Mouse (Mus musculus) erythroid progenitor cell, adult 5-6 weeks (primary cell): Measurements from ENCODE around the gene Cars2. TPM values are rescaled to one million over a fixed set of nuclear protein-coding genes. Genes with fewer than 3 reads are reported as not detected.
"Not testable (repeated sequence)": the region's sequence is repeated elsewhere in the genome, so short reads cannot be mapped to it uniquely, and the experiment has no call there.

Source experiments
- ATAC-seq: replicated peaks from 2 replicates; pipeline ENCODE4 v1.8.0; 2016; ENCODE audit warnings: moderate number of reproducible peaks, mild to moderate bottlenecking, moderate TSS enrichment, inconsistent platforms; ENCODE audit not compliant: poor library complexity, low FRiP score, severe bottlenecking
- total RNA-seq, 2 experiments: library from RNA; stranded (forward) in 1 of 2; stranded (reverse) in 1 of 2; fragments of 150-400 nt in 1 of 2; fragments of 186-747, 209-891 nt in 1 of 2; gene quantifications; 2 replicates each; pipeline versions ENCODE4 v1.2.3 to v1.2.4; 2015 to 2017; ENCODE audit warnings: low replicate concordance in 2 of 2

The Cars2 gene
- total RNA-seq, 2 experiments from 2014 or later: 18.5 to 44.4 TPM

DNA sequence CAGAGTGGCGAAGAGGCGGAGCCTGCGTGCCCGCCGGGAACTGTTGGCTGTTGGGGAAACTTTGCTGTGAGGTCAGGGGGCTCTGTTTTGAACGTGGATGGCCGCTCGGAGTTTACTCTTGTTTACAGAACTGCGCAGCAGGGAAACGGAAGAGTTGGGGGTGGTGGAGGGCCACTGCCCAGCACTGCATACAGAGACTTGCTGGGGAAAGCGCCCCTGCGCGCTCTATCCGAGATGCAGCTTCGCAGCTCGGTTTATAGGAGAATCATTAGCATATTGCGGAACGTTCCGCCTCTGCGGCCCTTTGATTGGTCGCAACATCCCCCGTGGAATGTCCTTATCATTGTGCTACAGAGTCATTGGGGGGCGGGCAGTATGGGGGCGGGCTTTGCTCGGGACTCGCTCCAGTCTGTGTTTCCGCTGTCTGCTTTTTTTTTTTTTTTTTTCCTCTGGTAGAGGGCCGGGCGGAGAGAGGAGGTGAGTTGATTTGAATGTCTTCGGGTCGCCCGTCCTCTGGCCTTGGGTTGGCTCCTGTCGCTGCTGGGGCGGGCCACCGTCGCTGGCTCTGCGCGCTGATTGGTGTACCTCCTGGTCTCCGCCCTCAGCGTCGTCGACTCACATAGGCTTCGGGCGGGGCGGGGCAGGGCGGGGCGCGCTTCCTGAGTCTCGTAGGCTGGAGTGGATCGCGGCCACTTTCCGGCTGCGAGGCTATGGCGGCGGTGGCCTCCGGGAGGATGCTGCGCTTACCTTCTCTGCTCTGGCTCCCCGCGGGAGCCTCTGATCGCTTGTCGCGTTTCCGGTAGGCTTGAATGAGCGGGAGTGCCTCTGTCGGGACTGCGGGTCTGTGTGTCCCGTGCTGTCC lies 7.4 kb upstream of the Cars2 start:
- peak; percentile 74 for ATAC-seq

DNA sequence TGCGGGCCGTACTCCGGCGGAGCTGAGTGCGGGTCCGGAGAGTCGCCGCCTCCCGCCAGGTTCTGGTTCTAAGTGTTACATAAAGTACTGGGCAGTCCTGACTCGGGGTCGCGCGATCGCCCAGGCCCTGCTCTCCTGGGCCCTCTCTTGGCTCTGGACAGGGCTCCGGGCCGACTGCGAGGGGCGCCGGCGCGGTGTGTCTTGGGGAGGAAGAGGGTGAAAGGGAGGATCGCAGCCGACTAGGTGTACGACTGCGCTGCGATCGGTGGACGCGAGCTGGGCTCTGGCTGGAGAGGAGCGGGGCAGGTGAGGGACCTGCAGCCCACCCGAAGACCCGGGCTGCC lies 6.8 kb upstream of the Cars2 start:
- ATAC-seq: no peak

DNA sequence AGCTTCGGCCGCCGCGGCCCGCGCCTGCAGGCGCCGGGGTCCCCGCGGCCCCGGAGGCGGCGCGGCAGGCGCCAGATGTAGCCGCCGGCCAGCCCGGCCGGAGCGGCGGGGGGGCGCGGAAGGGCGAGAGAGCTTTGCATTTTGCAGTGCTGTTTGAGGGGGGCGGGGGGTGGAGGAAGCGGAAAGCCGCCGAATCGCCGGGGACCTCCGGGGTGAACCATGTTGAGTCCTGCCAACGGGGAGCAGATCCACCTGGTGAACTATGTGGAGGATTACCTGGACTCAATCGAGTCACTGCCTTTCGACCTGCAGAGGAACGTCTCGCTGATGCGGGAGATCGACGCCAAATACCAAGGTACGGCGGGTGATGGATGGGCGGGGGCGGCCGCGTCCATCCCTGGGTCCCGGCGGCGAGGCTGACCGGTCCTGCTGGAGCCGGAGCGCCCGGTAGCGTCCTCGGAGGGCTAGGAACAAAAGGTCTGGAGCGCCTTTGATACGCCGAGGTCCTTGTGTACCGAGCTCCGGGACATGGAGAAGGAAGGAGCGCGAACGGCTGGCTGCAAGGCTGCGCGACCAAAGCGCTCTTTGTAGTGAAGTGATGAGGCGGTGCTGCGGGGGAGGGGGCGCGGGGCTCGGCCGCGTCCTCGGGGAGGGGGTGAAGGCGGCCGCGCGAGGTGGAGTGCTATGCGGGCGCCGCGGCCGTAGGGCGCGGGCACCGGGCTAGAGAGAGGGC lies 6.3 kb upstream of the Cars2 start:
- ATAC-seq: no peak

DNA sequence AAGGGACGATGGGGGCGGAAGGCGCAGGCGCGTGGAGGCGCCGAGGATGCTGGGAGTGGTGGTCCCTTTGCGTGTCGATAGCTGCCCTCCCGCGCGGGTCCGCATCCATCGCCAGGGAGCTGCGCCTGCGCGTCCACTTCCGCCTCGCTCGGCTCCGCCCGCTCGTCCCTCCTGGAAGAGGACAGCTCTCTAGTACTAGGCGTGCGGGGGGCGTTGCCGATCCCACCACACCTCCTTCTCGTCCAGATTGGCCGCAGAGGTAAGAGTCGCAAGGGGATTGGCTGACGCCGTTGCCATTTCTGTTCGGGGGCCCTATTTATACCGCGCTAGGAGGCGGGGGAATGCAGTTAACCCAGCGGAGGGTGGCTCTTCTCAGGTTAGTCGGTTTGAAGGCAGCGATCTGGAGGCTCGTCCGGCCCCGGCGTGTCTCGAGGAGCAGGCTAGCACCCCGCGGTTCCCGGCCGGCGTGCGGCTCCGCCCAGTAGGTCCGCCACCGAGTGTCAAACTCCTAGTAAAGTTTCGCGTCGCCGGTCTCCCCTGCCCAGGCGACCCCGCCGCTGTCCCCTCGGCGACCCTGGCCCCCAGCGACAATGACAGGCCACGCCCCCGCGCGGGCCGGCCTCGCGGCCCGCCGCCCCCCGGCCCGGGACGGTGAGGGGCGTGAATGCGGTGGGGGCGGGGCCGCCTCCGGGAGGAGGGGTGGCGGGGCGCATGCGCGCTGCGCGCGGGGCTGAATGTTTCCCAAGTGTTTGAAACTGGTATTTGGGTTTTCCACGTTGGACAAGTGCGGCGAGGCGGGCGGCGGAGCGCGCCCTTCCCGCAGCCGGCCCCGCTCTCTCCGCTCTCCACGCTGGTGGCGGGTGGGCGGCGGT lies 5.4 kb upstream of the Cars2 start:
- ATAC-seq: peak; percentile 70

DNA sequence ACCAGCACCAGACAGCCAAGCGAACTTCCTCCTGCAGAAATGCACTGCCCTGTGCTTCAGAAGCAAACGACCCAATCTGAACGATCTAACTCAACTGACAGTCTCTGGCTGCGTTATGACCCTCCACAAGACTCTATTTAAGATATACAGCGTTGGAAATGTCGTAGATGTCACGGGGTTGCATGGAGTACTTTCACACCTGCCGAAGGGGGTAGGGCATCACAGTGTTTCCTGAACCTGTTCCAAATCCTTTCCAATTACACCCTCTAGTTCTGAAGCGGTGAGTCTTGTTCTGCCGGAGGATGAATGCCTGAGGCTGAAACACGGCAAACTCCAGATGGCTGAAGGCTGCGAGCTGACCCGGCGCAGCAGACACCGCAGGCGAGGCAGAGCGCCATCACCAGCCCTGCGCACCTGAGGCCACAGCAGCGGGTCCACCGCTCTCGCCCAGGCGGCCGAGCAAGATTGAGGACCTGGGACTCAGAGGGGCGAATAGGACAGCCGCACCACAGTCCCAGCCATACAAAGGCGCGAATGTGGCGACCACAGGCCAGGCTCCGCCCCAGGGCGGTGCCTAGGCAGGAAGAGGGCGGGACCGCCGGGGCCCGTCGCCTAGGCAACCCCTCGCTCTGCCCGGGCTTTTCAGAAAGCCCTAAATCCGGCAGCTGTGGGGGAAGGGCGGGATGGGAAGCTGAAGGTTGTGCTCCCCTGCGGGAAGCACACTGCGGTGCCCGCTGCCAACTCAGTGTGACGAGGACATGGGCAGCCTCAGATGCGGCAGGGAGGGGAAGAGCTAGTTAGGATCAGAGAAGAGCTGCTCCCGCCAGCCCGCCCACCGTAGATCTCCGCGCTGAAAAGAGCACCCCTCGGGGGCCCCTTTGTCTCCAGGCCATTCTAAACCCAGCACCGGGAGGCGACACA lies 4.5 kb upstream of the Cars2 start, which contains the start of gene Ing1:
TSS of gene Ing1 (plus strand) at position 773 of the 921 bp plus-strand sequence.
- peak; percentile 60 for ATAC-seq

DNA sequence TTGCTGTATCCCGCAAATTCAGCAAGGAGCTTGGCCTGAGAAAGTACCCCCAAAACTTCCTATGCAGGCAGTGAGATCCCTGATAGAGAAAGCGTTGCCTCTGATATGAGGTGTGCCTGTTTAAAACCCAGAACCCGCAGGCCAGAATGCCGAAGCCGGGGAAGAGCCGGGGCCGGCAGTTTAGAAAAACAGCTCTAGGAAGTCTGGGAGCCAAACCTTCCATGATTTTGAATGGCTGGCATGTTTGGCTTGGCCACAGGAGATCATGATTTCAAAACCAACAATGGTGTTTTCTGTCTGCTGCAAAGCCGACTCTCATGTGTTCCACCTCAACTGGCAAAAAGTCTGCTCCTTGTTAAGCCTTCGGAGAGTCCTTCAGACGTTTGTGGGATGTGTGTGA lies 1.8 kb upstream of the Cars2 start:
- no peak for ATAC-seq

DNA sequence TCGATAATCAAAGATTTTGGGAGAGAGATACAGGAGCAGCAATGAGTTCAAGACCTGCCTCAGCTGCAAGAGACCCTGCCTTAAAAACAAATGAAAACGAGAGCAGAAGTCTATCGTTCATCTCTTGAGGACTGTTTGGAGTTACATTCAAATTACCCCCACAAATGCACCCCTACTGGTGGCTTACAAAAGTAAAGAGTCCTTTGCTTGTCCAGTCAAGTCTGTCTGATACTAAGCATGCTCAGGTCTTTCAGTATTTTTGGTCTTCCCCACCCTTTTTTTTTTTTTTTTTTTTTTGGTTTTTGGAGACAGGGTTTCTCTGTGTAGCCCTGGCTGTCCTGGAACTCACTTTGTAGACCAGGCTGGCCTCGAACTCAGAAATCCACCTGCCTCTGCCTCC lies 914 bp upstream of the Cars2 start:
- ATAC-seq: not testable (repeated sequence)

DNA sequence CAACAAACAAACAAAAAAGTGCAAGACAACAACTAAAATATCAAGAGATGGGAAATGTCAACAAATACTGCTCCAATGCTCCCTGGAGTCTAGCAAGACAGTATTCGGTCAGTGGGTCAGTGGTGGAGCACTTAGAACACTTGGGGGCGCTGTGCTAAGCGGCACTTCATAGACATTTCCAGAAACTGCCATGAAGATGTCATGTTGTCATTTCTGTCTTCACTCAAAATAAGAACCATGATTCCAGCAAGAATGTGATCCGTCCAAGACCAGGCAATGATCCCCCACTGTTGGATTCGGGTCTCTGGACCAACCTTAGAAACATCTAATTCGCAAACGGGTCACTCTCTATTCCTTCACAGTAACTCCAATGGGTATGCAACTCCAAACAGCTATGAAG lies 877 bp downstream of the Cars2 start:
- peak; percentile 63 for ATAC-seq

DNA sequence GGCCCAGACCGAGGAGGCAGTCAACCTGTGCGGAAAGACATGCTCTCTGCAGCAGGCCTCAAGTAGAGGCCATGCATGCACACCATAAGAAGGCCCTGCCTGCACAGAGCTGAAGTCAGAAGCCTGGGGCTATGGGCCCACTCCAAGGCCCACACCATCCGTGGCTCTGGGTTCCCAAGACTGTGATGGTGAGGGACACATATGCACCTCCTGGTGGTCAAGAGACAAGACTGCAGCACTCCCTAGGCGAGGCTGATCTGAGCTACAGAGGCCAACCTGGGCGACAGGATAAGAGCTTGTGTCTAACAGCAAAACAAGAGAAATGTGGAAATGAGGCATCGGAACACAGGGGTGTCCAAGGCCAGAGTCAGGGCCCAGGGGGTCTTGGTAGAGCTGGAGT lies 3.5 kb downstream of the Cars2 start:
- ATAC-seq: no peak

DNA sequence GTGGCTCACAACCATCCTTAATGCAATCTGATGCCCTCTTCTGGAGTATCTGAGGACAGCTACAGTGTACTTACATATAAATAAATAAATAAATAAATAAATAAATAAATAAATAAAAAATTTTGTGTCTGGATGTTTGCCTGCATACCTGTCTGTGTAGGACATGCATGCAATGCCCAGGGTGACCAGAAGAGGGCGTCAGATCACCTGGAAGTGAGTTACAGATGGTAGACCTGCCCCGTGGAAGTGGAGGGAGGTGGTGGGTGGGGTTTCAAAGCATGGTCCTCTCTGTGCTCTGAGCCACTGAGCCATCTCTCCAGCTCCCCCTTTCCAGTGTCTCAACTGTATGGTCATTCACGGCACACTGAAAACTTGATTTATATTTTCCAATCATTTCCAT lies 6.2 kb downstream of the Cars2 start:
- ATAC-seq: no peak

DNA sequence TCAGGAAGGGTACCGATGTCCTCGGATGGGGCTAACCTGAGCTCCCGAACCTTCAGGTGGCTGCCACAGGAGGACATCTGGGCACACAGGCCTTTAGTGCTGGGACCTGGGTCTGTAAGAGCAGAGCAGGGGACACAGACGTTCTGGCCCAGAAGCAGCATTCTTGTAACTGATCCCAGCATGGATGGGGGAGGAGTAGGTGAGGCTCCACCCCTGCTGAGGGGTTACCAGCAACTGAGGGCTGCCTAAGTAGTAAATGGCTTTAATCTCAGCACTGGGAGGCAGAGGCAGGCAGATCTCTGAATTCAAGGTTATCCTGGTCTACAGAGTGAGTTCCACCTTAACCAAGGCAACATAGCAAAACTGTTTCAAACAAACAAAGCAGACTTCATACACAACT lies 7.7 kb downstream of the Cars2 start:
- ATAC-seq: no peak

DNA sequence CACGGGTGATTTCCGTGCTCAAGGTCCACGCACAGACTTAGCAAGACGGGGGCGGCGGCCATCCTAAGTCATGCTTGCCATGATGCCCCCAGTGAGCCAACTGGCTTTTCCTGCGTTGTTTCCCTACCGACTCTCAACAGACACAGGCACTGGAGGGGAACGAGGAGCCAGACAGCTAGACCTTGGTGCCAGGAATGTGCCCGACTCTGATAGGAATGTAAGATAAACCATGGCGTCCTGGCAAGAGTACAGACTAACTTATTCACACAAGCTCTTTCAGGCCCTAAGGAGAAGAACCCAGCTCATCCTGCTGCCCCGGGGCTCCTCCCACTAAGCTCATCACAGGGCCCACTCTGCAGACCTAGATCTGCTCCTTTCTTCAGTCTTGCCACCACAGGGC lies 8.6 kb downstream of the Cars2 start:
- no peak for ATAC-seq

DNA sequence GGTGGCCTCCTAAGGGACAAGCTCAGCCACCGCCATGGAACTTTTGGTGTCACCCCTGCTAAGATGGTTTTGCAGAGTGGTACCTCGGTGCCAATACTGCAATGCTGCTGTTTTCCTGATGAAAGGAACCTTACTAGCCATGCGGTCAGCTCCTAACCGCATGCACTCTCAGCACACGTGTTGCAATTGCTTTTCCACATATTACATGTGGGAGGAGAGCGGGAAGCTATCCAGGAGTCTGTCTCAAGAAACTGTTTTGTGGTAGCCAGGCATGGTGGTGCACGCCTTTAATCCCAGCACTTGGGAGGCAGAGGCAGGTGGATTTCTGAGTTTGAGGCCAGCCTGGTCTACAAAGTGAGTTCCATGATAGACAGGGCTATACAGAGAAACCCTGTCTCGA lies 10.4 kb downstream of the Cars2 start:
- no peak for ATAC-seq

DNA sequence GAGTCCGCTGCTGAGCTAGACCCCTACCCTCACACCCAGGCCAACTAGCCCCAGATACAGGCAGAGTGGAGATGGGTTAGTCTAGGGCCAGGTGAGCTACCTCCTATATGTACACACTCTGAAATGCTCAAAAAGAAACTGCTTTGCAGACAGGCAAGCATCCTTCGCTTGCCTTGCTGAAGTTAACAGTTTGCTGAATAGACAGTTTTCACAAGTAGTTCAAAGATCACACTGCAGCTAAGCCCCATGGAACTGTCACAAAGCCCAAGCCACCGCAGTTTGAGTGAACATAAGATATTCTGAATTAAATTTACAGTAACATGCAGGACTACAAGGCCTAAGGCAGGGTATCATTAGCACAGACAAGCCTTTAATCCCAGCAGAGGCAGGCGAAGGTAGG lies 11.5 kb downstream of the Cars2 start:
- ATAC-seq: no peak

DNA sequence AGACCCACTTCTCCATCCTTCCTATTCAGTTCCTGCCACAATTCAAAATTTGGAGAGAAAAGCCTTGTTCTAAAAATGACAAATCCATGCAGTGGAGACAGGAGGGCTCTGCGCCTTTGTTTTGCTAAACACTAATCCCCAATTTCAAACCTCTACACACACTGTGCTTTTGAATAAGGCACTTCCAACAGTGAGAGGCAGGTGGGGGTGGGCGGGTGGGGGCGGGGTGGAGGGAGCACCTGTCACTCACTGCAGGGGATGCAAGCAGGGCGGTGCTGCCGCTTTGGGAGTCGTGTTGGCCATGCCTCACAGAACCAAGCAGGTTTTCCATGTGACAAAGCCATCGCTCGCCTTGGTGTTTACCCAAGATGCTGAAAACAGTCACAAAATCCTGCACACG lies 16.1 kb downstream of the Cars2 start:
- ATAC-seq: no peak

DNA sequence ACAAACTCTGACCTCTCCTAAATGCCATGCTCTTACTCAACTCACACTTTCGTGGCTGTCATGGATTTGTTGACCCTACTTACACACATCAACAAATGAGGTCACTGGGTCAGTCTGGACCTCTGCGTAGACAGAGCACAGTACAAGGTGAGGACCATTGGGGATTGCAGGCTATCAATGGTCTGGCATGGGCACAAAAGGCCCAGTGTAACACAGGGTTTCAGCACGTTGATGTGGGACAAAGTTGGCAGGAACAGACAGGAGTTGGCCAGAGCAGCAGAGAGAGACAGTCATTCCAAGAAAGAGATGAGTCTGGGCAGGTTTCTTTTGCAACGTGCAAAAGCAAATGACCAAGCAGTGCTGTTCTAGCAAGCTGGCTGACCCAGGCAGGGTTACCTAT lies 19.7 kb downstream of the Cars2 start:
- no peak for ATAC-seq

DNA sequence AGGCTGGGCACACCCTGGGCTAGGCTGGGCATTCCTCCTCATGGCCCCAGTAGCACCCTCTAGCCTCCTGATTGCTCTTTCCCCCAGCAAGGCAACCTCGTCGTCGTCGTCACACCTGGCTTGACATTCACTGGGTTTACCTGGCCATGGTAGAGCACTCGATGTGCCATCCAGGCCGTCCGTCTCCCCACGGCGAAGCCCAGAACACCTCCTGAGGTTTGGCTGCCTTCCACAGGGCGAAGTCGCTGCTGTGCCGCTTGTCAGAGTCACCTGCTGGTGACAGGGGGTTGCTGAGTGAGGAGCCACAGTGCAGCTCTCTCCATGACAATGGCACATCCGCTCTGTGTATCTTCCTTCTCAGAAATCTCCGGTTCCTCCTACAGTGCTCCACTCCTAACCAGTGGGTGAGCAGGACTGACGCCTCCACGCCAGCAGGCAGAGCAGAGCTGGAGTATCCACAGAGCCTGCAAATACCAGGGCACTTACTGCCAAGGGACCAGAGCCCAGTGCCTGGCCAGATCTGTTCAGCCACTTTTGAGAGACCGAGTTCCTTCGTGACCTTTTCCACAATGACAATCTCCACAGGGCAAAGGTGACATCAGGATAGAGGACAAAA lies 20.3 kb downstream of the Cars2 start:
- peak; percentile 34; the same call in 1 of the 2 replicates for ATAC-seq

DNA sequence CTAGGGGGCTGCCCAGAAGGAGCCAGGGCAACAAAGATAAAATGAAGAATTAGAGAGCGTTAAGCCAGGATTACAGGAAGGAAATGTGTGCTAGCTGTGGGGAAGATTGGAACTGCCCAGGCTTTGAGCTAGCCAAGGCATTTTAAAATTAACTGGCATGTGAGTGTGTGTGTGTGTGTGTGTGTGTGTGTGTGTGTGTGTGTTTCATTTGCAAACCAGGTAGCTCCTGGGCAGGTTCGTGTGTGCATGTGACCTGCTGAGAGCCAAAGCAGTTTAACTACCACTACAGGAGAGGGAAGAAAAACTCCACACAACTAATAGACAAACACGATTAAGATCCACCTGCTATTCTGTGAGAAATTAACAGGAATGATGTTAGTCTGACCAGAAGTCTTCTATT lies 27.3 kb downstream of the Cars2 start:
- no peak for ATAC-seq

DNA sequence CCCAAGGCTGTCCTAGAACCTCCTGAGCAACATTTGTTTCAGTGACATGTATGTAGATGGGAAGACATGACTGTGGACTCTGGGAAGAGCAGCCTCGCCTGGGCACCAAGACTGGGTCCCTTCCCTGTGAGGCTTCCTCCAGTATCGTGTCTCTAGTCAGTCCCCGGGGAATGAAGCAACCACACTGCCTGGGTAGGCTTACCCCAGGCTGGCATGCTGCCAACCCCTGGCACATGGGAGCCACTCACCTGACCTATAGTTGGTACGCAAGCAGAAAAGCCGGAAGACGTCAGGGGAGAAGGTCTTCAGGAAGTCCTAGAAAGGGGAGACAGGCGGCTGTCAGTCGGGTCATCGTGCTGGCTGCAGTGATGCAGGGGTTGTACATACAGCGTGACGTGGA lies 31.9 kb downstream of the Cars2 start:
- no peak for ATAC-seq
